Mouse (Mus musculus): ENCODE measurements around the gene Hmga1. TPM values are rescaled to one million over a fixed set of nuclear protein-coding genes. Genes with fewer than 3 reads are reported as not detected.
A peak's percentile ranks its signal among the peaks of the same experiment; 100 is the strongest.

Gene Hmga1
- polyA plus RNA-seq, 1 experiment: 159 TPM

DNA sequence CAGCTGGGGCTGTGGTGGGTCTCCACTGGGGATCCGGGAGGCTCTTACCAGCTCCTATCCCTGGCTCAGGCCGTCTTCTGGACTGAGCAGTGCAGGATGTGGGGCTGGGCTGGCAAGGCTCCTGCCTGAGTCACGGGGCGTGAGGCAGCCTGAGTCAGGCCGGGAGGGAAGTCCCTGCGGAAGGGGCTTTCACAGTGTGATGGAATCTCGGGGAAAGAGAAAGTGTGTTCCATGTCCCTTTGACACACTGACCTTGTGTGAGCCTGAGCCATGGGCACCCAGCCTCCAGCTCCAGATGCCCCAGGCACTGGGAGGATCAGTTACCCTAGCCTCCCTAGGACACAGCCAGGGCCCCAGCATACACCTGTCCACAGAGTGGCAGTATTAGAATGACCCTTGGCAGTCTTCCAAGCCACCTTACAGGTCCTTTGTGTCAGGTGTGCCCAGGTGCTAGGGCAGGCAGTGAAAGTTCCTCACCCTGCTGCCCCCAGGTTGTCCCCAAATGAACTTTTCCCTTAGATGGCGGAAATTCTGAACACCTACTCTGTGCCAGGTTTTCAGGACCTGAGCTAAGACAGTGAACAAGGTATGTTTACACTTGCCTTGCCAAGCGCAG, 8.9 kb upstream of the Hmga1 start:
- TF ChIP-seq CTCF (IDR thresholded peaks at IDR 0.05; ENCODE audit: low read depth, low read length) (no peak), POLR2A (IDR thresholded peaks at IDR 0.05; ENCODE audit: borderline replicate concordance, low read depth, low read length) (no peak)
- Histone ChIP-seq H3K27ac (ENCODE audit: insufficient read depth, low read depth, low read length) (peak overlapping the region; percentile 60), H3K4me1 (ENCODE audit: control insufficient read depth, insufficient read depth, low read length) (peaks cover 37% of the 10 kb centered on the region), H3K4me3 (ENCODE audit: insufficient read depth, low read length) (0 out of 2 replicates have a peak overlapping the region, but pooled peaks have one; percentile 20)

DNA sequence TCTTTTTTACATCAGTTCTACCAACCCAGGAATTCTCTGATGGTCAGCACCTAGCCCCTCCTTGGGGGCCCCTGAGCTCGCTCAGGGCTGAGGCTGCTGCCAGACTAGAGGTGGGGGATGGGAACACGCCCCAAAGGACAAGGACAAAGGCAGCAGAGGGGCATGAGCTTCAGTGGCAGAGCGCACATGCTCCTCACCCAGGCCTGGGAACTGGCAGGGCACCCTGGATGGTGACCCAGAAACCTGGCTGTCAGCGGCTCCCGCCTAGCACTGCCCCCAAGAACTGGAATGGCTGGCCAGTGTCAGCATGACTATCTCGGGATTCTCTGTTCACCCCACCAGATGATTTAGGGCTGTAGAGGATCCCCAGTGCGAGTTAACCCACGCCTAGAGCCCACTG, 7.1 kb upstream of the Hmga1 start:
- H3K4me3 ChIP-seq (ENCODE audit: insufficient read depth, low read length): no peak overlapping the region
- H3K27ac ChIP-seq (ENCODE audit: insufficient read depth, low read depth, low read length): no peak overlapping the region
- TF ChIP-seq CTCF (IDR thresholded peaks at IDR 0.05; ENCODE audit: low read depth, low read length) (no peak), POLR2A (IDR thresholded peaks at IDR 0.05; ENCODE audit: borderline replicate concordance, low read depth, low read length) (no peak)
- peaks cover 54% of the 10 kb centered on the region for H3K4me1 ChIP-seq (ENCODE audit: control insufficient read depth, insufficient read depth, low read length)

GRCm38 (mm10) chr17:27551393-27551940, 4.8 kb upstream of the Hmga1 start:
- Histone ChIP-seq H3K4me3 (ENCODE audit: insufficient read depth, low read length) (no peak overlapping the region), H3K27ac (ENCODE audit: insufficient read depth, low read depth, low read length) (no peak overlapping the region), H3K4me1 (ENCODE audit: control insufficient read depth, insufficient read depth, low read length) (peaks cover 56% of the 10 kb centered on the region)
- TF ChIP-seq POLR2A (IDR thresholded peaks at IDR 0.05; ENCODE audit: borderline replicate concordance, low read depth, low read length): no peak
- no peak for TF ChIP-seq CTCF (IDR thresholded peaks at IDR 0.05; ENCODE audit: low read depth, low read length)

DNA sequence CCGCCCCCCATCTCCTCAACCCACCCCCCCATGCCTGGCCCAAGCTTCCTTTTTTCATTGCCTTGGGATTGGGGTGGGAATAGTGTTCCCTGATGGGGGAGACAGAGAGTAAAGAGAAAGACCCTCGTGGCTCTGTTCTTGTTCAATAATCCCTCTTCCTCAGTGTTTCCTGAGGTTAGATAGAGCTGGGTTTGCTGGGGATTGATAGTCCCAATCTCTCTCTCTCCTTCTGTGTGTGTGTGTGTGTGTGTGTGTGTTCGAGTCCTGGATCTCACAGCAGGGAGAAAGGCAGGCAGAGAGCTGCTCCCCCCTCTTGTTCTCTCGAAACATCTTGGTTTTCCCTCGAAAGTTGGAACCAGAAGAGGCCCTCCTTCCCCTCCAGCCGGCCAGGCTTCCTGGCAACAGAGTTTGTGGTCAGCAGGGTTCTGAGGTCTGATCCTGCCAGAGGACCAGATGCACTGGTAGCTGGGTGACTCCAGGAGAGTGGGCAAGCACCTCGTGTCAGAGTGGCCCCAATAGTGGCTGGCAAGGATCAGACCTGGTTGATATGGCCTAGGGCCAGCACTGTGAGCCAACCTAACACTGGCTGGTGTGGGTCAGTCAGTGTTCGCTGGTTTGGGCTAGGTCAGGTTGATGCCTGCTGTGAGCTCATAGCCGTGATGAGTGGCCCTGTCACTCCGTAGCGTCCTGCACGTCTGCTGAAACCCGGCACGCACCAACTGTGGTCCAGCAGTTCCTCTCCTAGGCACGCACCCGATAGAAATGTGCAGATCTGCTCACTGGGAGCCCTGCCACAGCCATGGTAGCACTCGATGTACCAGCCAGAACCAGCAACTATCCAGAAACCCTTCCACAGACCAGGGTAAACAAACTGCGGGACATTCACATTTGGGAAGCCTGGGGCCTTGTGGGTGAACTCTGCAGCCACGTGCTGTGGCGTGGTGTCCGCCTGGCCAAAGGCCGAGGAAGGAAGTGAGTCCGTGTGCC, 3.8 kb upstream of the Hmga1 start:
- Histone ChIP-seq H3K4me1 (ENCODE audit: control insufficient read depth, insufficient read depth, low read length) (peaks cover 46% of the 10 kb centered on the region), H3K27ac (ENCODE audit: insufficient read depth, low read depth, low read length) (peak overlapping the region; percentile 79), H3K4me3 (ENCODE audit: insufficient read depth, low read length) (no peak overlapping the region)
- TF ChIP-seq POLR2A (IDR thresholded peaks at IDR 0.05; ENCODE audit: borderline replicate concordance, low read depth, low read length): no peak
- no peak for TF ChIP-seq CTCF (IDR thresholded peaks at IDR 0.05; ENCODE audit: low read depth, low read length)

- TF ChIP-seq POLR2A (IDR thresholded peaks at IDR 0.05; ENCODE audit: borderline replicate concordance, low read depth, low read length) (no peak), CTCF (IDR thresholded peaks at IDR 0.05; ENCODE audit: low read depth, low read length) (no peak)
- H3K4me3 ChIP-seq (ENCODE audit: insufficient read depth, low read length): peak overlapping the region; percentile 59
- peak overlapping the region; percentile 93 for H3K27ac ChIP-seq (ENCODE audit: insufficient read depth, low read depth, low read length)
- peaks cover 42% of the 10 kb centered on the region for H3K4me1 ChIP-seq (ENCODE audit: control insufficient read depth, insufficient read depth, low read length)
These were observed 2.0 kb upstream of the Hmga1 start for GRCm38 (mm10) chr17:27554062-27554960.

DNA sequence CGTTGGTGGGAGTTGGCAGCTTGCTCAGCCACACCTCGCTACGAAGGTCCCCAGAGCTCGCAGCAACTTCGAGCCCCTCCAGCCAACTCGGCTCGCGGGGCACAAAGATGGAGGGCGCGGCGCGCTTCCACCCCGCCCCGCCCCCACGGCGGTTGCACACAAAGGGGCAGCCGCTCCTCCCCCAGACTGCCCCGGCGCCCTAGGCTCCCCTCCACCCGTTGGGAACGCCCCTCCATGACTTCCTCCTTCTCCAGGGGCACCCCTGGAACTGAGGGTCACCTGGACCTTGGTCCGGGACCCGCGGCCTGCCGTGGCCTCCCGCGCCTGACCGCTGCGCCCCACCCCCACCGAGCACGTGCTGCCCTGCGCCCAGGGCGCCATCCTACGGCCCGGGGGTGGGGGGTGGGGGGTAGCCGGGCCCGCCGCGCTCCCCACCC, 1.2 kb upstream of the Hmga1 start:
- no peak for TF ChIP-seq POLR2A (IDR thresholded peaks at IDR 0.05; ENCODE audit: borderline replicate concordance, low read depth, low read length)
- TF ChIP-seq CTCF (IDR thresholded peaks at IDR 0.05; ENCODE audit: low read depth, low read length): no peak
- peaks cover 41% of the 10 kb centered on the region for H3K4me1 ChIP-seq (ENCODE audit: control insufficient read depth, insufficient read depth, low read length)
- peak overlapping the region; percentile 59 for H3K4me3 ChIP-seq (ENCODE audit: insufficient read depth, low read length)
- peak overlapping the region; percentile 93 for H3K27ac ChIP-seq (ENCODE audit: insufficient read depth, low read depth, low read length)

GRCm38 (mm10) chr17:27555512-27556172, 655 bp upstream of the Hmga1 start:
- H3K4me3 ChIP-seq (ENCODE audit: insufficient read depth, low read length): peak overlapping the region; percentile 59
- no peak for TF ChIP-seq POLR2A (IDR thresholded peaks at IDR 0.05; ENCODE audit: borderline replicate concordance, low read depth, low read length)
- no peak for TF ChIP-seq CTCF (IDR thresholded peaks at IDR 0.05; ENCODE audit: low read depth, low read length)
- H3K27ac ChIP-seq (ENCODE audit: insufficient read depth, low read depth, low read length): peak overlapping the region; percentile 93
- H3K4me1 ChIP-seq (ENCODE audit: control insufficient read depth, insufficient read depth, low read length): peaks cover 42% of the 10 kb centered on the region

DNA sequence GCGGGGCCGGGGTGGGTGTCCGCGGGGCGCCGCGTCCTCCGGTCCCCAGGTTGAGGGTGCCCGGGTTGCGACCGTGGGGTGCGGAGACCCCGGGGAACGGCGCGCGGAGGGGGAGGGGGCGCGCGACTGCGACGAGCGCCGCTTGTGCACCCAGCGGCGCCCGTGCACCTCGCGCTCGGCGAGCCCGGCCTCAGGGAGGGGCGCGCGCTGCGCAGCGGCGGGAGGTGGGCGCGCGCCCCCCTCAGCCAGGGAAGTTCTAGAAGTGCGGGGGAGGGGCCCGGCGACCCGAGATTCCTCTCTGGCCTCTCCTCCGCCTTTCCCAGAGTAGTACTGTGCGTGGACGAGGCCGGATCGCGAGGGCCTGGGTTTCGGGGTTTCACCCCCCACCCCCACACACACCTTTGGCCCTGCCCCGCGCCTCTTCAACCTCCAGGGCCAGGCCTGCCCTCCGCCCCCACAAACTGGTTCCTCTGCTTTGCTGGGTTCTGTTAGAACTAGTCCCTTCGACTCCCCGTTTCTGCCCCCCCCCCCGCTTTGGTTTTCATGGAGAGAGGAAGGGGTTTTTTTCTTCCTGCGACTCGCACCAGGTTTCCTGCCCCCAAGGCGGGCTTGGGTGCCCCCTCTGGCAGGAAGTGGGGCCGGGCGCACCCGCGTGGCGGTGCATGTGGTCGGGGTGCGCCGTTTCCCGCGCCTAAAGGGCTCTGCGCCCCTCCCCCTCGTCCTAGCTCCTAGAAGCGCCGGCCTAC, 1.1 kb downstream of the Hmga1 start:
- TF ChIP-seq CTCF (IDR thresholded peaks at IDR 0.05; ENCODE audit: low read depth, low read length): no peak
- no peak for TF ChIP-seq POLR2A (IDR thresholded peaks at IDR 0.05; ENCODE audit: borderline replicate concordance, low read depth, low read length)
- Histone ChIP-seq H3K4me3 (ENCODE audit: insufficient read depth, low read length) (peak overlapping the region; percentile 89), H3K27ac (ENCODE audit: insufficient read depth, low read depth, low read length) (peak overlapping the region; percentile 94), H3K4me1 (ENCODE audit: control insufficient read depth, insufficient read depth, low read length) (peaks cover 40% of the 10 kb centered on the region)
